24 mouse cellular contexts compared by ENCODE assay signal in genomic region chr10:42578281-42578675, GRCm38 (mm10). TPM values are rescaled to one million over a fixed set of nuclear protein-coding genes. Genes with fewer than 3 reads are reported as not detected.
DNase-seq lines count a peak whose midpoint lies in the region; ATAC-seq and TF ChIP-seq lines count a peak whose summit lies in the region.
"Had no signal": no experiment of that assay in that cellular context is flagged by ENCODE, and none has a peak within 500 bp of the region (broad histone marks: within the 10 kb centered on the region; RNA-seq: fewer than 3 reads in every experiment).

No protein-coding gene starts in this region.

- DNase-seq in intestine, embryonic 14.5 days (ENCODE audit: low spot score) = peak; percentile 52
- DNase-seq in embryo, embryonic 10.5 days (ENCODE audit: low spot score) = peak; percentile 59
- no peak for DNase-seq in cerebellum, postnatal 10 days
- DNase-seq in gastrocnemius, postnatal 25 days = no peak
- DNase-seq: adrenal gland, postnatal 25 days; cerebellum, adult 9-11 months; gastrocnemius, postnatal 36 days; heart, postnatal 14 days; kidney, adult 18-20 months; kidney, postnatal 14 days; layer of hippocampus, adult 9-11 months; spleen, adult 18-20 months had no signal

- H3K27ac ChIP-seq in intestine, embryonic 14.5 days (ENCODE audit: low read depth) = no peak overlapping the region
- H3K27ac ChIP-seq in intestine, postnatal 0 days (ENCODE audit: low read depth, low read length) = no peak overlapping the region
- H3K27ac ChIP-seq in forebrain, embryonic 13.5 days = peak overlapping the region; percentile 96
- no peak overlapping the region for H3K27ac ChIP-seq in midbrain, embryonic 13.5 days
- H3K27ac ChIP-seq in liver, embryonic 12.5 days = no peak overlapping the region
- H3K27ac ChIP-seq: embryonic facial prominence, embryonic 13.5 days; hindbrain, embryonic 15.5 days; limb, embryonic 13.5 days; liver, embryonic 15.5 days; stomach, embryonic 15.5 days had no signal

- WGBS in intestine, embryonic 14.5 days = 2% methylated on average over 15 of the region's 15 CpGs
- WGBS in intestine, postnatal 0 days = 3% methylated on average over 15 of the region's 15 CpGs
- WGBS in forebrain, embryonic 13.5 days = under 1% methylated on average over 15 of the region's 15 CpGs
- WGBS in midbrain, embryonic 13.5 days = 2% methylated on average over 15 of the region's 15 CpGs
- WGBS in liver, embryonic 12.5 days (ENCODE audit: insufficient replicate concordance) = 5% methylated on average over 15 of the region's 15 CpGs

- no peak for TF ChIP-seq CTCF in intestine, postnatal 0 days (IDR thresholded peaks at IDR 0.05; ENCODE audit: low read depth)

- no peak for ATAC-seq in intestine, embryonic 14.5 days (replicated peaks; ENCODE audit: low FRiP score, low TSS enrichment, low read depth)
- ATAC-seq in intestine, postnatal 0 days = no peak
- peak; percentile 57 for ATAC-seq in forebrain, embryonic 13.5 days
- no peak for ATAC-seq in midbrain, embryonic 13.5 days
- ATAC-seq in liver, embryonic 12.5 days = no peak
- ATAC-seq: activated CD4-positive, CD25-positive, alpha-beta regulatory T cell, adult 4 months; lung, postnatal 0 days had no signal

- H3K36me3 ChIP-seq in intestine, embryonic 14.5 days (ENCODE audit: control insufficient read depth, insufficient read depth, low read length) = no peaks in the 10 kb centered on the region
- H3K36me3 ChIP-seq in intestine, postnatal 0 days (ENCODE audit: control insufficient read depth, insufficient read depth) = no peaks in the 10 kb centered on the region
- peaks cover 21% of the 10 kb centered on the region for H3K36me3 ChIP-seq in forebrain, embryonic 13.5 days (ENCODE audit: poor library complexity, severe bottlenecking)
- no peaks in the 10 kb centered on the region for H3K36me3 ChIP-seq in midbrain, embryonic 13.5 days
- H3K36me3 ChIP-seq in liver, embryonic 12.5 days = no peaks in the 10 kb centered on the region
- H3K36me3 ChIP-seq: embryonic facial prominence, embryonic 13.5 days; hindbrain, embryonic 15.5 days; limb, embryonic 13.5 days; liver, embryonic 15.5 days; stomach, embryonic 15.5 days had no signal

- no peak overlapping the region for H3K4me2 ChIP-seq in intestine, embryonic 14.5 days (ENCODE audit: low read length)
- H3K4me2 ChIP-seq in intestine, postnatal 0 days (replicated peaks; ENCODE audit: low read depth) = no peak overlapping the region
- H3K4me2 ChIP-seq in forebrain, embryonic 13.5 days = peak overlapping the region; percentile 89
- H3K4me2 ChIP-seq in midbrain, embryonic 13.5 days (replicated peaks) = peak overlapping the region; percentile 63
- H3K4me2 ChIP-seq in liver, embryonic 12.5 days = no peak overlapping the region
- H3K4me2 ChIP-seq: embryonic facial prominence, embryonic 13.5 days; hindbrain, embryonic 15.5 days; limb, embryonic 13.5 days; liver, embryonic 15.5 days; stomach, embryonic 15.5 days had no signal

- H3K9ac ChIP-seq in intestine, embryonic 14.5 days (ENCODE audit: low read length) = no peak overlapping the region
- no peak overlapping the region for H3K9ac ChIP-seq in intestine, postnatal 0 days (ENCODE audit: low read depth, low read length)
- peak overlapping the region; percentile 53 for H3K9ac ChIP-seq in forebrain, embryonic 13.5 days
- H3K9ac ChIP-seq in midbrain, embryonic 13.5 days (replicated peaks) = no peak overlapping the region
- no peak overlapping the region for H3K9ac ChIP-seq in liver, embryonic 12.5 days
- H3K9ac ChIP-seq: embryonic facial prominence, embryonic 13.5 days; hindbrain, embryonic 15.5 days; limb, embryonic 13.5 days; liver, embryonic 15.5 days; stomach, embryonic 15.5 days had no signal

- no peaks in the 10 kb centered on the region for H3K9me3 ChIP-seq in intestine, embryonic 14.5 days (ENCODE audit: control insufficient read depth, low read length)
- no peaks in the 10 kb centered on the region for H3K9me3 ChIP-seq in intestine, postnatal 0 days (ENCODE audit: control insufficient read depth)
- H3K9me3 ChIP-seq in forebrain, embryonic 13.5 days (replicated peaks) = no peaks in the 10 kb centered on the region
- no peaks in the 10 kb centered on the region for H3K9me3 ChIP-seq in midbrain, embryonic 13.5 days
- no peaks in the 10 kb centered on the region for H3K9me3 ChIP-seq in liver, embryonic 12.5 days (replicated peaks)
- H3K9me3 ChIP-seq: embryonic facial prominence, embryonic 13.5 days; hindbrain, embryonic 15.5 days; limb, embryonic 13.5 days; liver, embryonic 15.5 days; stomach, embryonic 15.5 days had no signal

- H3K27me3 ChIP-seq in intestine, embryonic 14.5 days (replicated peaks; ENCODE audit: control insufficient read depth, insufficient read depth, low read length) = peaks cover 100% of the 10 kb centered on the region
- H3K27me3 ChIP-seq in intestine, postnatal 0 days (replicated peaks; ENCODE audit: control insufficient read depth, insufficient read depth, low read length) = peaks cover 96% of the 10 kb centered on the region
- peaks cover 4% of the 10 kb centered on the region for H3K27me3 ChIP-seq in forebrain, embryonic 13.5 days
- H3K27me3 ChIP-seq in midbrain, embryonic 13.5 days = peaks cover 95% of the 10 kb centered on the region
- H3K27me3 ChIP-seq in liver, embryonic 12.5 days (replicated peaks) = peaks cover 100% of the 10 kb centered on the region

- no peak overlapping the region; the same call in 1 of the 2 replicates for H3K4me3 ChIP-seq in intestine, embryonic 14.5 days (ENCODE audit: low read depth, low read length)
- H3K4me3 ChIP-seq in intestine, postnatal 0 days (ENCODE audit: low read depth, low read length) = no peak overlapping the region
- peak overlapping the region; percentile 81 for H3K4me3 ChIP-seq in forebrain, embryonic 13.5 days
- peak overlapping the region; percentile 49 for H3K4me3 ChIP-seq in midbrain, embryonic 13.5 days (replicated peaks)
- no peak overlapping the region for H3K4me3 ChIP-seq in liver, embryonic 12.5 days
- H3K4me3 ChIP-seq: hindbrain, embryonic 15.5 days; limb, embryonic 13.5 days; liver, embryonic 15.5 days; megakaryocyte, embryonic 14.5 days; stomach, embryonic 15.5 days had no signal

- H3K4me1 ChIP-seq in intestine, embryonic 14.5 days (replicated peaks; ENCODE audit: control insufficient read depth, insufficient read depth, low read length) = no peaks in the 10 kb centered on the region
- no peaks in the 10 kb centered on the region for H3K4me1 ChIP-seq in intestine, postnatal 0 days (replicated peaks; ENCODE audit: control insufficient read depth, insufficient read depth, low read length)
- peaks cover 92% of the 10 kb centered on the region for H3K4me1 ChIP-seq in forebrain, embryonic 13.5 days
- H3K4me1 ChIP-seq in midbrain, embryonic 13.5 days (replicated peaks) = peaks cover 55% of the 10 kb centered on the region
- H3K4me1 ChIP-seq in liver, embryonic 12.5 days = peaks cover 14% of the 10 kb centered on the region; the same call in 1 of the 2 replicates

RNA-seq across cellular contexts. Expression of gene Nr2e1, which starts 5.2 kb away (rescaled TPM):
- not detected in 2 replicates for polyA plus RNA-seq in intestine, embryonic 14.5 days (2014; fragmentation: Nextera tagmentation; extraction: Ambion mirVana)
- polyA plus RNA-seq in intestine, postnatal 0 days (2015; fragmentation: Nextera tagmentation; extraction: Ambion mirVana) = not detected in 2 replicates
- polyA plus RNA-seq in forebrain, embryonic 13.5 days (2015; fragmentation: Nextera tagmentation; extraction: Ambion mirVana) = 71.0 and 77.0 TPM in 2 replicates
- 14.8 and 16.9 TPM in 2 replicates for polyA plus RNA-seq in midbrain, embryonic 13.5 days (2015; fragmentation: Nextera tagmentation; extraction: Ambion mirVana)
- not detected in 2 replicates for polyA plus RNA-seq in liver, embryonic 12.5 days (2016; fragmentation: Nextera tagmentation; extraction: Ambion mirVana)
- total RNA-seq in gastrocnemius, postnatal 25 days (2021) = not detected
- total RNA-seq: adrenal gland, postnatal 25 days; gastrocnemius, postnatal 36 days; heart, postnatal 14 days had no signal
- polyA plus RNA-seq: activated CD4-positive, CD25-positive, alpha-beta regulatory T cell, adult 4 months; limb, embryonic 13.5 days; liver, embryonic 15.5 days; lung, postnatal 0 days had no signal

RNA-seq across cellular contexts. Expression of gene Ostm1, which starts 5.3 kb away (rescaled TPM):
- 13.0 and 13.7 TPM in 2 replicates for polyA plus RNA-seq in intestine, embryonic 14.5 days (2014; fragmentation: Nextera tagmentation; extraction: Ambion mirVana)
- 25.4 and 29.1 TPM in 2 replicates for polyA plus RNA-seq in intestine, postnatal 0 days (2015; fragmentation: Nextera tagmentation; extraction: Ambion mirVana)
- polyA plus RNA-seq in forebrain, embryonic 13.5 days (2015; fragmentation: Nextera tagmentation; extraction: Ambion mirVana) = 57.1 and 63.2 TPM in 2 replicates
- 35.6 and 37.4 TPM in 2 replicates for polyA plus RNA-seq in midbrain, embryonic 13.5 days (2015; fragmentation: Nextera tagmentation; extraction: Ambion mirVana)
- 19.9 and 20.1 TPM in 2 replicates for polyA plus RNA-seq in liver, embryonic 12.5 days (2016; fragmentation: Nextera tagmentation; extraction: Ambion mirVana)
- 10 to 100 TPM; 18.0 to 20.6 TPM for total RNA-seq in gastrocnemius, postnatal 25 days (2021)

Comparison
In these comparisons a context has a peak if more than half of its experiments do, and no peak if none do; other contexts are left out.
1. DNase-seq: peak in intestine, embryonic 14.5 days (single experiment) and embryo, embryonic 10.5 days (single experiment); none in cerebellum, postnatal 10 days (0 of 2) and gastrocnemius, postnatal 25 days (single experiment).
2. H3K4me2 ChIP-seq: peak in forebrain, embryonic 13.5 days (single experiment) and midbrain, embryonic 13.5 days (single experiment); none in intestine, embryonic 14.5 days (single experiment), intestine, postnatal 0 days (single experiment) and liver, embryonic 12.5 days (single experiment).
3. H3K4me3 ChIP-seq: peak in forebrain, embryonic 13.5 days (single experiment) and midbrain, embryonic 13.5 days (single experiment); none in intestine, embryonic 14.5 days (single experiment), intestine, postnatal 0 days (single experiment) and liver, embryonic 12.5 days (single experiment).
4. RNA of gene Nr2e1, which starts 5.2 kb away (polyA plus RNA-seq): 71.0 to 77.0 TPM in forebrain, embryonic 13.5 days and 14.8 to 16.9 TPM in midbrain, embryonic 13.5 days; not detected in intestine, embryonic 14.5 days, not detected in intestine, postnatal 0 days and not detected in liver, embryonic 12.5 days; every median in the first group is over 10 times any median in the second.